Mouse (Mus musculus) megakaryocyte, embryonic 14.5 days (primary cell): ENCODE measurements around the gene Tsg101.

Source experiments
- FLI1 ChIP-seq: IDR thresholded peaks from 2 replicates; pipeline ENCODE4 v1.6.1; 2012; ENCODE audit warnings: low read length, inconsistent platforms, mixed read lengths
- GATA1 ChIP-seq: IDR thresholded peaks from 3 replicates; pipeline ENCODE4 v1.6.1; 2012; ENCODE audit warnings: mixed read lengths, low read length, inconsistent platforms, borderline replicate concordance

DNA sequence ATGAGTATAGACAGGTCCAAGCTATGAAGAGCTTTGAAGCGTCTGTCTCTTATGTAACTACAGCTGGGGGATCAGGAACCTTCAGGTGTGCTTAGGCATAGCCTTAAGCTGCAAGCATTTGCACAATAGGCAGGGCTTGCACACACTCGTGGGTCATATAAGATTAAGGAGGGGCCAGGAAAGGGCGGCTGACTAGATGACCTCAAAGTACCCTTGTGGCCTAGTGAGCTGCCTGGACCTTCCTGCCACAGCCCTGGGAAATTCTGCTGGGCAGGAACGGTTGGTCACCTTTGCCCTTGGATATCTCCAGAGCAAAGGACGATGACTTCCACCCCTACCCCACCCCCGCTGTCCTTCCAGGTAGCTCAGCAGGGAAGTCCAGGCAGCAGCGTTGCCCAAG, 80.3 kb downstream of the Tsg101 start:
- TF ChIP-seq FLI1 (no peak), GATA1 (no peak)
